Mouse (Mus musculus): ENCODE measurements around the gene Mgmt. TPM values are rescaled to one million over a fixed set of nuclear protein-coding genes. Genes with fewer than 3 reads are reported as not detected.

Mgmt gene
- total and polyA plus RNA-seq, 2 experiments from 2014 or later = 5.4 to 6.4 TPM

DNA sequence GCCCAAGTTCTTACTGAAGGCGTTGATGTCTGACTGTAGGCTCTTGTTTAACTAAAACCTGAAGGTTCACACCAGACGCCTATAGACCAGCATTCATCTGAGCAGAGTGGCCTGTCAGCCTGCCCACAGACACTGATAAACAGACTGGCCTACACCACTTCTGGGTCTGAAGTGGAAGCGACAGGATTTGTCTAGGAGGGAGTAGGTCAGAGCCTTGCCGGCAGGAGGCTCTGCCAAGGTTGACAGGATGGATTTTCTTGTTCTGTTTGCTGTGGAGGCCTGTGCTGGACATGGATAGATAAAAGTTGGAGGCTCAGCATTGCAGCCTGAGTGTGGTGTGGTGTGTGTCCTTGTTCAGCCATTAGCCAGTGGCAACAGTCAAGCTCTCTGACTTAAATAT, 3.6 kb downstream of the Mgmt start:
- ATAC-seq (ENCODE audit: insufficient read depth, low read depth) (peak; percentile 39), DNase-seq (ENCODE audit: low spot score) (peak; percentile 46)
- TF ChIP-seq EP300 (IDR thresholded peaks at IDR 0.05; ENCODE audit: low read depth) (no peak), CTCF (IDR thresholded peaks at IDR 0.05; ENCODE audit: low read depth) (peak; percentile 36)
- H3K9me3 ChIP-seq (replicated peaks; ENCODE audit: control insufficient read depth, low read length) = no peaks in the 10 kb centered on the region
- H3K4me1 ChIP-seq (ENCODE audit: control insufficient read depth, insufficient read depth) = peaks cover 9% of the 10 kb centered on the region; the same call in 1 of the 2 replicates
- no peak overlapping the region for H3K4me3 ChIP-seq (ENCODE audit: low read depth, low read length)
- H3K36me3 ChIP-seq (replicated peaks; ENCODE audit: control insufficient read depth, insufficient read depth, low read length) = no peaks in the 10 kb centered on the region
- no peak overlapping the region for H3K9ac ChIP-seq (replicated peaks; ENCODE audit: low read depth, low read length)
- peak overlapping the region; percentile 46 for H3K27ac ChIP-seq (ENCODE audit: low read depth)
- 27% methylated on average over 4 of the region's 4 CpGs for WGBS
- H3K27me3 ChIP-seq (ENCODE audit: control insufficient read depth, insufficient read depth, low read length) = no peaks in the 10 kb centered on the region
- no peak overlapping the region for H3K4me2 ChIP-seq (ENCODE audit: low read depth, low read length)

DNA sequence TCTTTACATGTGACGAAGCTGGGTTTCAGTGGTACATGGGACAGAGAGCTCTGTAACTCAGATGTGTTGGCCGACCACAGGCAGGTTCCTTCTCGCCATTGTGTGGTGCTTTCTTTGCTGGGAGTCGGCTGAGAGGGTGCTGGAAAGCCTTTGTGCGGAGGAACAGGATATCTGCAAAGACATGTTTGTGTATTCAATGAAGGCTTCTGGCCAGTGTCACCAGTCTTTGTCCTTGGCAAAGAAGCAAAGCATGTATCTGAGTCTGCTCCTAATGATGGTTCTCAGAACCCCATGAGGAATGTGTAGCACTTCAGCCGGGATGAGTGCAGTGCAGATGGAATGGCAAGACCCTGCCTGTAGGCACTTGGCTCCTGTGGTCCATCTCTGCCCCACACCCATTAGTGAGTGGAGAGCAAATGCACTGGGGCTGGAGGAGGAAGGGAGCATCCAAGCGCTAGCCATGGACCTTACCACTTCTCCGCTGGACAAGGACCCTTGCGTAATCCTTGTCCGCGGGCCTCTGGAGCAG, 14.3 kb downstream of the Mgmt start:
- no peaks in the 10 kb centered on the region for H3K9me3 ChIP-seq (replicated peaks; ENCODE audit: control insufficient read depth, low read length)
- H3K27me3 ChIP-seq (ENCODE audit: control insufficient read depth, insufficient read depth, low read length) = 0 out of 2 replicates have a peak, but pooled peaks cover 3% of the 10 kb centered on the region
- no peak overlapping the region for H3K4me2 ChIP-seq (ENCODE audit: low read depth, low read length)
- ATAC-seq (ENCODE audit: insufficient read depth, low read depth) (no peak; the same call in 1 of the 2 replicates), DNase-seq (ENCODE audit: low spot score) (no peak)
- TF ChIP-seq CTCF (IDR thresholded peaks at IDR 0.05; ENCODE audit: low read depth) (no peak), EP300 (IDR thresholded peaks at IDR 0.05; ENCODE audit: low read depth) (no peak)
- H3K4me1 ChIP-seq (ENCODE audit: control insufficient read depth, insufficient read depth) = 0 out of 2 replicates have a peak, but pooled peaks cover 4% of the 10 kb centered on the region
- no peak overlapping the region for H3K27ac ChIP-seq (ENCODE audit: low read depth)
- no peaks in the 10 kb centered on the region for H3K36me3 ChIP-seq (replicated peaks; ENCODE audit: control insufficient read depth, insufficient read depth, low read length)
- H3K9ac ChIP-seq (replicated peaks; ENCODE audit: low read depth, low read length) = no peak overlapping the region
- H3K4me3 ChIP-seq (ENCODE audit: low read depth, low read length) = no peak overlapping the region
- 67% methylated on average over 11 of the region's 11 CpGs for WGBS

GRCm38 (mm10) chr7:136912901-136913300, 18.5 kb downstream of the Mgmt start:
- no peak overlapping the region for H3K4me2 ChIP-seq (ENCODE audit: low read depth, low read length)
- no peaks in the 10 kb centered on the region for H3K9me3 ChIP-seq (replicated peaks; ENCODE audit: control insufficient read depth, low read length)
- 0 out of 2 replicates have a peak, but pooled peaks cover 4% of the 10 kb centered on the region for H3K4me1 ChIP-seq (ENCODE audit: control insufficient read depth, insufficient read depth)
- no peak overlapping the region for H3K27ac ChIP-seq (ENCODE audit: low read depth)
- TF ChIP-seq EP300 (IDR thresholded peaks at IDR 0.05; ENCODE audit: low read depth) (no peak), CTCF (IDR thresholded peaks at IDR 0.05; ENCODE audit: low read depth) (no peak)
- 94% methylated on average over 4 of the region's 4 CpGs for WGBS
- 0 out of 2 replicates have a peak, but pooled peaks cover 3% of the 10 kb centered on the region for H3K27me3 ChIP-seq (ENCODE audit: control insufficient read depth, insufficient read depth, low read length)
- DNase-seq (ENCODE audit: low spot score) (no peak), ATAC-seq (ENCODE audit: insufficient read depth, low read depth) (no peak)
- H3K4me3 ChIP-seq (ENCODE audit: low read depth, low read length) = no peak overlapping the region
- H3K9ac ChIP-seq (replicated peaks; ENCODE audit: low read depth, low read length) = no peak overlapping the region
- no peaks in the 10 kb centered on the region for H3K36me3 ChIP-seq (replicated peaks; ENCODE audit: control insufficient read depth, insufficient read depth, low read length)

- DNase-seq (ENCODE audit: low spot score) (no peak), ATAC-seq (ENCODE audit: insufficient read depth, low read depth) (no peak)
- Histone ChIP-seq H3K4me2 (ENCODE audit: low read depth, low read length) (no peak overlapping the region), H3K27ac (ENCODE audit: low read depth) (no peak overlapping the region), H3K36me3 (replicated peaks; ENCODE audit: control insufficient read depth, insufficient read depth, low read length) (no peaks in the 10 kb centered on the region), H3K4me3 (ENCODE audit: low read depth, low read length) (no peak overlapping the region), H3K9ac (replicated peaks; ENCODE audit: low read depth, low read length) (no peak overlapping the region), H3K9me3 (replicated peaks; ENCODE audit: control insufficient read depth, low read length) (no peaks in the 10 kb centered on the region), H3K27me3 (ENCODE audit: control insufficient read depth, insufficient read depth, low read length) (0 out of 2 replicates have a peak, but pooled peaks cover 3% of the 10 kb centered on the region), H3K4me1 (ENCODE audit: control insufficient read depth, insufficient read depth) (0 out of 2 replicates have a peak, but pooled peaks cover 4% of the 10 kb centered on the region)
- 88% methylated on average over 3 of the region's 3 CpGs for WGBS
- TF ChIP-seq EP300 (IDR thresholded peaks at IDR 0.05; ENCODE audit: low read depth) (no peak), CTCF (IDR thresholded peaks at IDR 0.05; ENCODE audit: low read depth) (no peak)
Observed at GRCm38 (mm10) chr7:136916021-136916420, 21.6 kb downstream of the Mgmt start.

GRCm38 (mm10) chr7:136920976-136921755, 26.8 kb downstream of the Mgmt start:
- no peak overlapping the region for H3K4me2 ChIP-seq (ENCODE audit: low read depth, low read length)
- DNase-seq (ENCODE audit: low spot score) (no peak), ATAC-seq (ENCODE audit: insufficient read depth, low read depth) (no peak)
- H3K36me3 ChIP-seq (replicated peaks; ENCODE audit: control insufficient read depth, insufficient read depth, low read length) = no peaks in the 10 kb centered on the region
- TF ChIP-seq EP300 (IDR thresholded peaks at IDR 0.05; ENCODE audit: low read depth) (no peak), CTCF (IDR thresholded peaks at IDR 0.05; ENCODE audit: low read depth) (no peak)
- H3K9me3 ChIP-seq (replicated peaks; ENCODE audit: control insufficient read depth, low read length) = 0 out of 2 replicates have a peak, but pooled peaks cover 5% of the 10 kb centered on the region
- H3K27me3 ChIP-seq (ENCODE audit: control insufficient read depth, insufficient read depth, low read length) = no peaks in the 10 kb centered on the region
- no peak overlapping the region for H3K27ac ChIP-seq (ENCODE audit: low read depth)
- no peak overlapping the region for H3K4me3 ChIP-seq (ENCODE audit: low read depth, low read length)
- H3K9ac ChIP-seq (replicated peaks; ENCODE audit: low read depth, low read length) = no peak overlapping the region
- 87% methylated on average over 12 of the region's 12 CpGs for WGBS
- H3K4me1 ChIP-seq (ENCODE audit: control insufficient read depth, insufficient read depth) = 0 out of 2 replicates have a peak, but pooled peaks cover 6% of the 10 kb centered on the region

Measured in heart, postnatal 0 days (tissue).